Mouse (Mus musculus) B cell, adult 62 days (primary cell): Measurements from ENCODE around the gene Usp11. TPM values are rescaled to one million over a fixed set of nuclear protein-coding genes. Genes with fewer than 3 reads are reported as not detected.

Experiments used
- total RNA-seq: library from RNA; stranded (reverse); gene quantifications from 4 replicates; pipeline ENCODE4 v1.2.4, GENCODE M21; 2023

The Usp11 gene
- 33.4 to 38.9 TPM (median 35.9 TPM) in 4 replicates for total RNA-seq

DNA sequence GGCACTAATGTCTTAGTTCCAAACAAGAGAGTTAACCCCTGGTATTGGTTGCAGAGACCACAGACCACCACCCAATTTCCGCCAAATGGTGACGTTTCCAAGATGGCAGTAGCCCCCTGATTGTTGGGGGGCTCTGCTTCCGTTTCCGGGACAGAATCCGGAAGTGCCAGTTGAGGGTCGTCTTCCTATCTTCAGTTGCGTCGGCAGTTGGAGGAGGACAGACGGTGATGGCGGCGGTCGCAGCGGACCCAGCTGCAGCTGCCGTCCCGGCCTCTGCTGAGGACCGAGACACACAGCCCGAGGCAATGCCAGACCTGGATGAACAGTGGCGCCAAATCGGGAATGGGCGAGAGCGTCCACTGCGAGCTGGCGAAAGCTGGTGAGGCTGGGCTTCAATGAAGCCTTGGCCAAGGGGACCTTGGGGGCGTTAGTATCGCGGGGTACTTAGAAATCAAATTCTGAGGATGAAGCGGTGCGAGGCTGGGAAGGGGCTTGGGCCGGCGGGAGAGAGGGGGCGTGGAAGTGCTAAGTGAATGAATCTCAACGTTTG, at the start of gene Usp11:
Usp11 (plus strand) TSS at position 166 of the 550 bp plus-strand sequence.

GRCm38 (mm10) chrX:20658026-20658652, 45.6 kb upstream of the Usp11 start, which contains the start of gene Uba1:
Uba1 (plus strand) TSS chrX:20658326.

GRCm38 (mm10) chrX:20687519-20688067, 16.1 kb upstream of the Usp11 start, which contains the start of gene Cdk16:
Cdk16 (plus strand) TSS chrX:20687954.

Other genes starting within 250 kb of the Usp11 start
- gene Rgn, start 154.1 kb upstream of the Usp11 start, total RNA-seq: not detected in 4 replicates
- gene Rbm10, start 86.4 kb upstream of the Usp11 start, total RNA-seq: 44.1 to 53.0 TPM (median 48.7 TPM) in 4 replicates
- 111 to 132 TPM (median 122 TPM) in 4 replicates for gene Ndufb11, start 86.3 kb upstream of the Usp11 start, total RNA-seq
- 170 to 186 TPM (median 184 TPM) in 4 replicates for gene Uba1, start 45.6 kb upstream of the Usp11 start, total RNA-seq
- 53.3 to 83.1 TPM (median 68.2 TPM) in 4 replicates for gene Cdk16, start 16.0 kb upstream of the Usp11 start, total RNA-seq
- 165 to 174 TPM (median 170 TPM) in 4 replicates for gene Araf, start 93.9 kb downstream of the Usp11 start, total RNA-seq
- gene Timp1, start 166.3 kb downstream of the Usp11 start, total RNA-seq: not detected in 4 replicates
- 0.16 to 0.24 TPM (median 0.24 TPM) in 3 of 4 replicates, not detected in the other for gene Syn1, start 217.1 kb downstream of the Usp11 start, total RNA-seq
- gene Cfp, start 227.6 kb downstream of the Usp11 start, total RNA-seq: 39.5 to 56.4 TPM (median 48.5 TPM) in 4 replicates
- 16.9 to 18.3 TPM (median 17.2 TPM) in 4 replicates for gene Elk1, start 246.7 kb downstream of the Usp11 start, total RNA-seq